Mouse (Mus musculus): Measurements from ENCODE around the gene Pax5. TPM values are rescaled to one million over a fixed set of nuclear protein-coding genes. Genes with fewer than 3 reads are reported as not detected.

Pax5 gene
- polyA plus RNA-seq, 1 experiment from 2014 or later = 8.5 TPM

DNA sequence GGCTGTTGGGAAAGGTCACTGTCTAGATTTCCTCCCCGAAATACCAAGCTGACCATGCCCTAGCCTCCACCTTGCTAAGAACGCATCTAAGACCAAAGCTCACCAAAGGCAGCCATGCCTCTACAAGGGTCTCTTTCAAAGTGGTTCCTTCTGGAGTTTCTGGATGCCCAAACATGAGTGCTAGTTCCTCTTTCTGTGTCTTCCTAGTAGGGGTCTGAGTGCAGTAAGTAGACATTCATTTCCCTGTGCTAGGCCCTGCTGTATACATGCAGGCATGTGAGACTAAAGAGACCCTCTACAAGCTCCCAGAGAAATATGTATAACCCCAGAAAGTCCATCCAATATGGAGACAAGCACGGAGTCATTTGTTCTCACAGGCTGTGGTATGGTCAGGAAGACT, 97.9 kb downstream of the Pax5 start:
- Histone ChIP-seq H3K9ac (no peak overlapping the region), H3K9me3 (replicated peaks) (no peaks in the 10 kb centered on the region), H3K27ac (no peak overlapping the region), H3K36me3 (no peaks in the 10 kb centered on the region), H3K4me1 (no peaks in the 10 kb centered on the region), H3K4me2 (replicated peaks) (no peak overlapping the region), H3K27me3 (no peaks in the 10 kb centered on the region), H3K4me3 (no peak overlapping the region)
- 90% methylated on average over 3 of the region's 3 CpGs for WGBS
- no peak for ATAC-seq (ENCODE audit: low FRiP score)

DNA sequence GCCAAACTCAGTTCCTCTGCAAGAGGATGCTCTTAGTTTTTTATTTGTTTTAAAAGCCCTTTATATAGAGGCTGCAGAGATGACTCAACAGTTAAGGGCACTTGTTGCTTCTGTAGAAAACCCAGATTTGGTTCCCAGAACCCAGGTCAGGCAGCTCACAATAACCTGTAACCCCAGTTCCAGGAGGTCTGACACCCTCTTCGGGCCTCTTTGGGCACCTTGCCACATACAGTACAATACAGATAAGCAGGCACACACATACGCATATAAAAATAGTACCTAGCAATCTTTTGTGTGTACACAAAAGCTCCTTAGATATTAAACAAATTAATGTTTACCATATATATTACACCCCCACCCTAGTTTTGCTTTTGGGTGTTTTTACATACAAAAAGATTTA, 104.8 kb downstream of the Pax5 start:
- Histone ChIP-seq H3K27me3 (no peaks in the 10 kb centered on the region), H3K4me2 (replicated peaks) (no peak overlapping the region), H3K27ac (no peak overlapping the region), H3K36me3 (no peaks in the 10 kb centered on the region), H3K9me3 (replicated peaks) (no peaks in the 10 kb centered on the region), H3K9ac (no peak overlapping the region), H3K4me1 (peaks cover 23% of the 10 kb centered on the region), H3K4me3 (no peak overlapping the region)
- no peak for ATAC-seq (ENCODE audit: low FRiP score)
- WGBS = 89% methylated on average over 2 of the region's 2 CpGs

DNA sequence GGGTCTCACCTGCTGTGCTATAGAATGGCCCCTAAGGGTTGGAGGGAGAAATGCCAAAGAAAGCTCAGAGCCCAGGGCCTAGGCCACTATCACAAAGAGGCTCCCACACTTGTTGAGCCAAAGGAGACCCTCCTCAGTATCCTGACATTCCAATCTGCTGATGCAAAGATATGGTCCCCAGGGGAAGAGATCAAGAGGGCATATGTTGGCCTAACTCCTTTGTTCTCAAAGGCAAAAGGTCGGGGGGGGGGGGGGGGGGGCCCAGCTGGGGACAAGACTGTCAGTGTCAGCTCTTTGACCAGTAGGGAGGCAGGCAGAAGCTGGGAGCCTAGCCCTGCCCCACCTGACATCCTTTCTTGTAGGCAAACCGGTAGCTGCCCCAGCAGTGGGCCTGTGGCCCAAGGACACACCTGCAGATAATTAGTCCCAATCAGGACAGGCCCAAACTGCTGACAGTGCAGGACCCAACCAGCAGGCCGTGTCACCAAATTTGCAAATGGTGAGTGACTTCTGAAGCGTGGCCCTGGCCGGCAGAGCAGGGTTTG, 108.0 kb downstream of the Pax5 start:
- peaks cover 26% of the 10 kb centered on the region for H3K4me1 ChIP-seq
- no peak for ATAC-seq (ENCODE audit: low FRiP score)
- no peak overlapping the region for H3K27ac ChIP-seq
- peaks cover under 1% of the 10 kb centered on the region; the same call in 1 of the 2 replicates for H3K27me3 ChIP-seq
- no peak overlapping the region for H3K4me3 ChIP-seq
- H3K4me2 ChIP-seq (replicated peaks) = no peak overlapping the region
- no peaks in the 10 kb centered on the region for H3K9me3 ChIP-seq (replicated peaks)
- no peaks in the 10 kb centered on the region for H3K36me3 ChIP-seq
- H3K9ac ChIP-seq = no peak overlapping the region
- WGBS = 8% methylated on average over 5 of the region's 5 CpGs

DNA sequence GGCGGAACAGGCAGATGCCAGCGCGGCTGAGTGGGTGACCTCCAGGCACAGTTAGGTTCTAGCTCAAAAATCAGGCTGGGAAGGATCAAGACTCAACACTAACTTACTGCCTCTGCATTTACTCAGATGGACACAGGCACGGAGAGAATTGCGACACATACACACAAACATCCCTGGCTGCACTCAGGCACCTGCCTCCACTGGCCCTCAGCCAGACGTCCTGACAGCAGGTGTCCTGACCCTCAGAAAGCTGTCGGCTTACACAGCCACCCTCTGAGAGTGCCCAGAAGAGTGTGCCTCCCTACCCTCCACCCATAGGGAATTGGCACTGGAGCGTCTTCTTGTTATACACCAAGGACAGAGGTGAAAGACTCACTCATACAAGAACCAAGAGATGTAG, 108.9 kb downstream of the Pax5 start:
- peaks cover 26% of the 10 kb centered on the region for H3K4me1 ChIP-seq
- no peaks in the 10 kb centered on the region for H3K36me3 ChIP-seq
- H3K27me3 ChIP-seq = peaks cover 3% of the 10 kb centered on the region; the same call in 1 of the 2 replicates
- H3K4me3 ChIP-seq = no peak overlapping the region
- no peak overlapping the region for H3K27ac ChIP-seq
- 66% methylated on average over 8 of the region's 8 CpGs for WGBS
- H3K9me3 ChIP-seq (replicated peaks) = no peaks in the 10 kb centered on the region
- ATAC-seq (ENCODE audit: low FRiP score) = no peak
- H3K9ac ChIP-seq = no peak overlapping the region
- no peak overlapping the region for H3K4me2 ChIP-seq (replicated peaks)

DNA sequence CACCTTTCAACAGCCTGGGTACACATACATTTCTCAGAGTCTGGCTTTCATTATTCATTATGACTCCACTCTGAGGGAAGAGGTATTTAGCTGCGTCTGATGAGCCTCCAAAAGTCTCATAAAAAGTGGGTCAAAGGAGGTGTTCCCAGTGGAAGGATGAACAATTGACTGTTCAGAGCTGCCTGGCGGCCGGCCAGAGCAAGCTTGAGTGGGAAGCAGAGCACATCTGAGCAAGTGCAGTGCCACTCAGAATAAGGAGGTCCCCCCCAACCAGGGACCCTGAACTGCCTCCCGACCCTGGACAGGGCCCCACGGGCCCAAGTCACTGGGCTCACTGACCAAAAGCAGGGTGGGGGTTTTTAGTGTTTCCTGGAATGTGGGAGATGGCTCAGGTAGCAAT, 109.4 kb downstream of the Pax5 start:
- H3K27ac ChIP-seq = 0 out of 2 replicates have a peak overlapping the region, but pooled peaks have one; percentile 9
- H3K4me1 ChIP-seq = peaks cover 26% of the 10 kb centered on the region
- peaks cover 3% of the 10 kb centered on the region; the same call in 1 of the 2 replicates for H3K27me3 ChIP-seq
- ATAC-seq (ENCODE audit: low FRiP score) = no peak
- H3K9me3 ChIP-seq (replicated peaks) = no peaks in the 10 kb centered on the region
- H3K9ac ChIP-seq = no peak overlapping the region
- no peak overlapping the region for H3K4me2 ChIP-seq (replicated peaks)
- 37% methylated on average over 5 of the region's 5 CpGs for WGBS
- no peaks in the 10 kb centered on the region for H3K36me3 ChIP-seq
- no peak overlapping the region for H3K4me3 ChIP-seq

DNA sequence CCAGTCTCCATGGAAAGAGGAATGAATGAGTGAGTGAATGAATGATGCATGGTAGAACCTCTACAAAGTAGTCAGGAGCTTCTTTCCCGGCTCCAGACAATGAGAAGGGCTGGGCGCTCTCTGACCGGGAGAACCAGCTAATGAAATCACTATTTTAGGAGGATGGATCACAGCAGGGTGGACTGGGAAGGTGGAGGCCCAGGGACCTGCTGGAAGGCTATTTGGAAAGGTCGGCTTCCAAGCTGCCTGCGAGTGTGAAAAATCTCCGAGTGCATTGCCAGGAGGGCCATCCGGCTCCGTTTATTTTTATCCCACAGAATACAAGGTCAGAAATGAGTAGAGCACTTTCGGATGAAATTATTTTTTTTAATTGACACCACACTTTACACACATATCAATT, 112.3 kb downstream of the Pax5 start:
- WGBS = 78% methylated on average over 9 of the region's 9 CpGs
- ATAC-seq (ENCODE audit: low FRiP score) = no peak
- Histone ChIP-seq H3K27ac (no peak overlapping the region), H3K36me3 (no peaks in the 10 kb centered on the region), H3K4me3 (no peak overlapping the region), H3K9me3 (replicated peaks) (0 out of 2 replicates have a peak, but pooled peaks cover 4% of the 10 kb centered on the region), H3K27me3 (peaks cover 3% of the 10 kb centered on the region; the same call in 1 of the 2 replicates), H3K9ac (no peak overlapping the region), H3K4me2 (replicated peaks) (no peak overlapping the region), H3K4me1 (peaks cover 25% of the 10 kb centered on the region)

DNA sequence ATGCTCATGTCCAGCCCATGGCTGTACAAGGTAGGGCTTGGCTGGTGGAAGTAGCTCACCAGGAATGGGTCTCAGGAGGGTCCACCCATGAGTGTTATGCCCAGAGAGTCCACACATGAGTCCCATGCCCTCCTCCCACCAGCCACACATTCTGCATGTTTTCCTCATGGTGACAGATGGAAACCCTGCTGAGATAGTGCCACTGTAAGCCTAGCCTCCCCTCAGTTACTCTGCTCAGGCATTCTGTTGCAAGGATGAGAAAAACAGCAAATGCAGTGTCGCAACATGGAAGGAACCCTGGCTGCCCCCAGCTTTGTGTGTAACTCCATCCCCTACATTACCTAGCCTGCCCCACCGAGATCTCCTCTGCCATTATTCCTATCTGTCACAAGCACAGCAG, 117.2 kb downstream of the Pax5 start:
- Histone ChIP-seq H3K27ac (no peak overlapping the region), H3K9me3 (replicated peaks) (0 out of 2 replicates have a peak, but pooled peaks cover 4% of the 10 kb centered on the region)
- no peak for ATAC-seq (ENCODE audit: low FRiP score)

DNA sequence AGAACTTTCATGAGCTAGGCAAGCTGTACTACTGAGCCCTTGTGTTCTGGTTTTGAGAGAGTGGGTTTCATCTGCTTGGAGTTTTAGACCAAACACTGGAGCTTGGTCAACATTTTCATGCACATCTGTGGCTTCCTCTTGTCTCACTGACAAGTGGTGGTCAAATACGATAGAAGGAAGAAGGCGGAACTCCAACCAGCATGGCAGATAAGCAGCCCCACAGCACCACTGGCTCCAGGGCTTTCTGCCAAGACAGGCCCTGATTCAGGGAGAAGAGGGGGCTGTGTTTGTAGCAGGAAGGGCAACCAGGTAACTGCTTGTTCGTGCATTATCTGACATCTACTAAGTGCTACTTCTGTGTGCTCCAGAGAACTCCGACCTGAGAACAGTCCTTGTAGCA, 127.6 kb downstream of the Pax5 start:
- no peak overlapping the region for H3K4me2 ChIP-seq (replicated peaks)
- H3K36me3 ChIP-seq = no peaks in the 10 kb centered on the region
- H3K27ac ChIP-seq = no peak overlapping the region
- no peak overlapping the region for H3K9ac ChIP-seq
- ATAC-seq (ENCODE audit: low FRiP score) = no peak
- 84% methylated on average over 4 of the region's 4 CpGs for WGBS
- H3K4me3 ChIP-seq = no peak overlapping the region
- H3K9me3 ChIP-seq (replicated peaks) = no peaks in the 10 kb centered on the region
- H3K4me1 ChIP-seq = peaks cover 6% of the 10 kb centered on the region; the same call in 1 of the 2 replicates
- H3K27me3 ChIP-seq = no peaks in the 10 kb centered on the region; the same call in 1 of the 2 replicates

More for the DNA sequence above, 117.2 kb downstream of the Pax5 start:
- no peak overlapping the region for H3K4me2 ChIP-seq (replicated peaks)
- 86% methylated on average over 2 of the region's 2 CpGs for WGBS
- H3K4me1 ChIP-seq = no peaks in the 10 kb centered on the region
- no peak overlapping the region for H3K9ac ChIP-seq
- H3K4me3 ChIP-seq = no peak overlapping the region
- no peaks in the 10 kb centered on the region for H3K36me3 ChIP-seq
- H3K27me3 ChIP-seq = peaks cover 3% of the 10 kb centered on the region; the same call in 1 of the 2 replicates

DNA sequence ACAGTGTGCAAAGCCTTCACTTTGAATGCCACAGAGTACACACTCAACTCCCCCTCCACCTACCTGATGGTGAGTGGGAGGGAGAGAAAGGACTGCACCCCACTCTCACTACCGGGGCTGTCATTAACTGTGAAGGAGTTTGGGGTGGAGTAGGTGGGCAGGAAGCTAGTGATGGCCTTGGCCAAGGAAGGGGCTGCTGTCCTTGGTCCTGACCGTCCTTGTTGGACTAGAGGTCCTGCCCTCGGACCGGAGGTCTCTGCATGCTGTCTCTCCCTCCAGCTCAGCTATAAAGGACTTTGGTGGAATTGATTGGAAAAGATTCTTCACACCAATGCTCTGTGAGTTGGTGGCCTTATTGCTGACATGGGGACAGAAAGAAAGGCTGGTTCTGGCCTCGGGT, 131.7 kb downstream of the Pax5 start:
- Histone ChIP-seq H3K4me2 (replicated peaks) (no peak overlapping the region), H3K27ac (no peak overlapping the region), H3K4me1 (0 out of 2 replicates have a peak, but pooled peaks cover 7% of the 10 kb centered on the region), H3K27me3 (peaks cover 4% of the 10 kb centered on the region; the same call in 1 of the 2 replicates), H3K9ac (no peak overlapping the region), H3K4me3 (no peak overlapping the region), H3K36me3 (no peaks in the 10 kb centered on the region), H3K9me3 (replicated peaks) (no peaks in the 10 kb centered on the region)
- ATAC-seq (ENCODE audit: low FRiP score) = no peak
- 48% methylated on average over 5 of the region's 5 CpGs for WGBS

DNA sequence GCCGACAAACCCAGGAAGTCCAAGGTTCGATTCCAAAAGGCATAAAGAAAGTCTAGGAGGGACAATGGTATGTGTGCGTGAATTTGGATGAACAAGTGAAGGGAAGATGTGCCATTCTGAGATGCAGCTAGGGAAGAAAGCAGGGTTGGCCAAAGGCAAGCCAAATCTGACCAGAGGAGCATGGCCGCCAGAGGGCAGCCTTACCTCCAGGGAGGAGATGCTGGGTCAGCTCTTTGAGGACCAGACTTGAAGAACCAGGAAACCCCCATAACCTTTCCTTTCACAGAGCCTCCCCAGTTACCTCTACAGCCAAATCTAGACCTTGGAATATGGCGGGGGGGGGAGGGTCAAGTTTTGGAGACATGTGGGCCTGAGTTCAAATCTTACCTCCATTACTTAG, 133.0 kb downstream of the Pax5 start:
- H3K9me3 ChIP-seq (replicated peaks) = no peaks in the 10 kb centered on the region
- H3K27me3 ChIP-seq = peaks cover 4% of the 10 kb centered on the region; the same call in 1 of the 2 replicates
- WGBS = 46% methylated on average over 5 of the region's 5 CpGs
- no peak overlapping the region for H3K27ac ChIP-seq
- ATAC-seq (ENCODE audit: low FRiP score) = no peak
- no peak overlapping the region for H3K9ac ChIP-seq
- no peaks in the 10 kb centered on the region for H3K36me3 ChIP-seq
- H3K4me1 ChIP-seq = 0 out of 2 replicates have a peak, but pooled peaks cover 7% of the 10 kb centered on the region
- H3K4me2 ChIP-seq (replicated peaks) = no peak overlapping the region
- H3K4me3 ChIP-seq = no peak overlapping the region

DNA sequence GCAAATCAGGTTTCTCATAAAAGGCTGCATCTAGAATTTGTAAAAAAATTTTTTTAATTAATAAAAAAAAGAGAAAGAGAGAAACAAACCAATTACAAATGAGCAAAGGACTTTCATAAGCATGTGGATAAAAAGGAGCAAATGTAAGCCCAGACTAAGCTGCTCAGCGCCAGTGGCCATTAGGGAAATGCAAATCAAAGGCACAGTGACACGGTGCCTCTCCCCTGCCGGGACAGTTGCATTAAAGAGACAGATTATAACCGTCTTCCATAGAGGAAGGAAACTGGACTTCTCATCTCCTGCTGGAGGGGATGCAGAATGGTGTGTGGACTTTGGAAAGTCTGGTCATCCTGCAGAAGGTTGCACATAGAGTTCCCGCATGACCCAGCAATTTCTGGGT, 133.5 kb downstream of the Pax5 start:
- H3K4me3 ChIP-seq = no peak overlapping the region
- no peak overlapping the region for H3K27ac ChIP-seq
- no peak overlapping the region for H3K4me2 ChIP-seq (replicated peaks)
- H3K36me3 ChIP-seq = no peaks in the 10 kb centered on the region
- no peak for ATAC-seq (ENCODE audit: low FRiP score)
- 30% methylated on average over 5 of the region's 5 CpGs for WGBS
- peaks cover 4% of the 10 kb centered on the region; the same call in 1 of the 2 replicates for H3K27me3 ChIP-seq
- H3K4me1 ChIP-seq = 0 out of 2 replicates have a peak, but pooled peaks cover 7% of the 10 kb centered on the region
- H3K9me3 ChIP-seq (replicated peaks) = no peaks in the 10 kb centered on the region
- no peak overlapping the region for H3K9ac ChIP-seq

DNA sequence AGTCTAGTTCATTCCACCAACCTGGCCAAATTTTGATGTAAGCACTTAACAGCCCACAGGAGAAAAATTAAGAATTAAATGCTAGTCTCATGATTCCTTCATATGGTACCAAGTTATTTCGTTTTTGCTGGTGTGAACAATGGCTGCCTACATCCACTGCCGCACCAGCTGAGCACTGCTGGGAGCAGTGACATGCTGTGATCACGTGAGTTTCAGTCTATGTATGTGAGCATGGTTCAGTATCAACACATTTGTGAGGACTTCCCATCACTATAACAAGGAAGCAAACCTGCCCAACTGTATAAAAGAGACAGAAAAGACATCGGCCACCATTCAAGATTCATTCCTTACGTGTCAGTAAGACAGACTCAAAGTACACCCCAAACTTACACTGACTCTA, 137.3 kb downstream of the Pax5 start:
- H3K9me3 ChIP-seq (replicated peaks) = no peaks in the 10 kb centered on the region
- 83% methylated on average over 5 of the region's 5 CpGs for WGBS

DNA sequence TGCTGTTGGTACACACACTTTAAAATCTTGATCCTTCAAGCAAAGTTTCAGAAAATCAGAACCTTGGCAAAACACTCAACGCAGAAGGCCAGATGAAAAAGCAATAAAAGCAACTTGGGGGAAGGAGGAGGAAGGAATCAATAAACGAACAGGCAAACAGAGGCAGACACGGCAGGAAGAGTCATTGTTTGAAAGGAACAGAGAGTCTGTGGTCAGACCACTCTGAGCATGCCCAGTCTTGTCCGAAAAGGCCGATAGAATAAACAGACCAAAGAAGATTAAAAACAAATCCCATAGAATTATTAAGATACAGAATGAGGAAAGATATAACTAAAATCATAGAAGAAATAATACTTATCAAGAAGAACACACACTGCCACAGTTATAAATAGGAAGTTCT, 137.9 kb downstream of the Pax5 start:
- Histone ChIP-seq H3K9me3 (replicated peaks) (no peaks in the 10 kb centered on the region), H3K4me2 (replicated peaks) (no peak overlapping the region), H3K27ac (no peak overlapping the region), H3K27me3 (peaks cover 12% of the 10 kb centered on the region), H3K4me1 (peaks cover 7% of the 10 kb centered on the region; the same call in 1 of the 2 replicates), H3K36me3 (no peaks in the 10 kb centered on the region), H3K4me3 (no peak overlapping the region), H3K9ac (no peak overlapping the region)
- ATAC-seq (ENCODE audit: low FRiP score) = no peak
- WGBS = 76% methylated on average over 5 of the region's 5 CpGs

More for the DNA sequence above, 137.3 kb downstream of the Pax5 start:
- H3K9ac ChIP-seq = no peak overlapping the region
- H3K4me3 ChIP-seq = no peak overlapping the region
- ATAC-seq (ENCODE audit: low FRiP score) = no peak
- peaks cover 7% of the 10 kb centered on the region; the same call in 1 of the 2 replicates for H3K4me1 ChIP-seq
- H3K4me2 ChIP-seq (replicated peaks) = no peak overlapping the region
- peaks cover 7% of the 10 kb centered on the region; the same call in 1 of the 2 replicates for H3K27me3 ChIP-seq
- H3K36me3 ChIP-seq = no peaks in the 10 kb centered on the region
- no peak overlapping the region for H3K27ac ChIP-seq
